Mouse (Mus musculus) liver, adult 2 months (tissue): Measurements from ENCODE around the gene Leprot.

Source experiments
- CTCF ChIP-seq: fragments of 200-500 bp; IDR thresholded peaks from 2 replicates; pipeline ENCODE4 v1.5.1; 2011; ENCODE audit warnings: low read depth, low read length, control low read depth
- POLR2A ChIP-seq: fragments of 200-500 bp; IDR thresholded peaks from 2 replicates; pipeline ENCODE4 v1.6.1; 2011; ENCODE audit warnings: low read length, control low read depth; ENCODE audit not compliant: insufficient read depth; ENCODE audit errors: extremely low read depth

GRCm38 (mm10) chr4:101617742-101618141 lies 29.8 kb upstream of the Leprot start:
- TF ChIP-seq CTCF (no peak), POLR2A (no peak)
